Mouse (Mus musculus) CH12.LX (cell line): Measurements from ENCODE around the gene Epc2. TPM values are rescaled to one million over a fixed set of nuclear protein-coding genes. Genes with fewer than 3 reads are reported as not detected.

Source experiments
- DNase-seq: peaks from one replicate; pipeline ENCODE4 v3.0.0-alpha.2; 2013; ENCODE audit errors: extremely low read depth
- H3K27ac ChIP-seq: 2 replicates; pipeline ENCODE4 v1.5.1; 2012; ENCODE audit warnings: low read depth, mild to moderate bottlenecking, control low read depth, moderate library complexity; ENCODE audit not compliant: insufficient read depth
- H3K27me3 ChIP-seq: replicated peaks from 2 replicates; pipeline ENCODE3; 2012; ENCODE audit warnings: inconsistent platforms
- H3K36me3 ChIP-seq, 2 experiments: replicated peaks in 1 of 2; 2 replicates each; pipeline versions ENCODE3 to v1.6.1; 2012; ENCODE audit warnings: inconsistent platforms in 1 of 2, low read length in 1 of 2, mild to moderate bottlenecking in 1 of 2, mixed read lengths in 1 of 2, moderate library complexity in 1 of 2; ENCODE audit not compliant: control insufficient read depth in 1 of 2, insufficient read depth in 1 of 2
- H3K4me1 ChIP-seq, 2 experiments: 2 replicates each; pipeline ENCODE4 v1.6.1; 2012; ENCODE audit warnings: inconsistent platforms in 1 of 2, moderate library complexity in 1 of 2; ENCODE audit not compliant: insufficient read depth in 2 of 2, control insufficient read depth in 1 of 2
- H3K4me2 ChIP-seq: 2 replicates; pipeline ENCODE4 v1.6.1; 2012; ENCODE audit warnings: low read depth, mild to moderate bottlenecking, control low read depth; ENCODE audit not compliant: poor library complexity, insufficient read depth, severe bottlenecking
- H3K4me3 ChIP-seq, 3 experiments: fragments of 150-350 bp in 1 of 3; sonication (generic) in 1 of 3; replicated peaks in 1 of 3; 2 replicates each; pipeline versions ENCODE3 to v1.5.1; 2011 to 2012; ENCODE audit warnings: low read depth in 2 of 3, low read length in 2 of 3, mild to moderate bottlenecking in 2 of 3, moderate library complexity in 2 of 3, control low read depth in 1 of 3, improper control_type of control experiment in 1 of 3, inconsistent platforms in 1 of 3, mixed read lengths in 1 of 3; ENCODE audit not compliant: poor library complexity in 1 of 3
- H3K79me2 ChIP-seq: replicated peaks from 2 replicates; pipeline ENCODE4 v1.6.1; 2012; ENCODE audit warnings: mild to moderate bottlenecking, moderate library complexity; ENCODE audit not compliant: control insufficient read depth, poor library complexity, insufficient read depth, severe bottlenecking; ENCODE audit errors: extremely low read depth
- H3K9ac ChIP-seq: 2 replicates; pipeline ENCODE4 v1.6.1; 2012; ENCODE audit warnings: low read depth, mild to moderate bottlenecking, control low read depth, moderate library complexity; ENCODE audit not compliant: insufficient read depth
- H3K9me3 ChIP-seq: replicated peaks from 2 replicates; pipeline ENCODE3; 2012; ENCODE audit warnings: low read length, inconsistent platforms, mixed read lengths
- BHLHE40 ChIP-seq: IDR thresholded peaks from 2 replicates; pipeline ENCODE4 v1.6.1; 2011; ENCODE audit warnings: mild to moderate bottlenecking, low read depth, low read length, improper control_type of control experiment
- CHD1 ChIP-seq: IDR thresholded peaks from 2 replicates; pipeline ENCODE4 v1.6.1; 2012; ENCODE audit warnings: low read depth, low read length, improper control_type of control experiment, inconsistent platforms
- CHD2 ChIP-seq: IDR thresholded peaks from 2 replicates; pipeline ENCODE4 v1.6.1; 2011; ENCODE audit warnings: low read length, improper control_type of control experiment
- CTCF ChIP-seq, 2 experiments: IDR thresholded peaks in 1 of 2; conservative IDR thresholded peaks in 1 of 2; 2 replicates each; pipeline ENCODE4 v1.5.1; 2011 to 2012; ENCODE audit warnings: low read depth in 2 of 2, low read length in 2 of 2, improper control_type of control experiment in 1 of 2, inconsistent platforms in 1 of 2, mild to moderate bottlenecking in 1 of 2, moderate library complexity in 1 of 2
- ELF1 ChIP-seq: IDR thresholded peaks from 2 replicates; pipeline ENCODE4 v1.6.1; 2014; ENCODE audit warnings: low read depth, mild to moderate bottlenecking, inconsistent platforms, low read length, improper control_type of control experiment
- EP300 ChIP-seq: IDR thresholded peaks from 2 replicates; pipeline ENCODE4 v1.6.1; 2011; ENCODE audit warnings: low read length, improper control_type of control experiment
- ETS1 ChIP-seq: conservative IDR thresholded peaks from 2 replicates; pipeline ENCODE4 v1.6.1; 2012; ENCODE audit warnings: low read depth, mild to moderate bottlenecking, inconsistent platforms, low read length, improper control_type of control experiment, moderate library complexity
- GABPA ChIP-seq: IDR thresholded peaks from 2 replicates; pipeline ENCODE4 v1.6.1; 2012; ENCODE audit warnings: low read depth, low read length, improper control_type of control experiment, inconsistent platforms; ENCODE audit not compliant: insufficient replicate concordance
- HCFC1 ChIP-seq: IDR thresholded peaks from 2 replicates; pipeline ENCODE4 v1.6.1; 2012; ENCODE audit warnings: low read depth, mild to moderate bottlenecking, inconsistent platforms, low read length, improper control_type of control experiment
- JUND ChIP-seq: conservative IDR thresholded peaks from 2 replicates; pipeline ENCODE4 v1.6.1; 2011; ENCODE audit warnings: low read depth, low read length, improper control_type of control experiment
- MXI1 ChIP-seq: IDR thresholded peaks from 2 replicates; pipeline ENCODE4 v1.6.1; 2011; ENCODE audit warnings: mild to moderate bottlenecking, low read depth, low read length, improper control_type of control experiment
- MYC ChIP-seq: IDR thresholded peaks from 2 replicates; pipeline ENCODE4 v1.6.1; 2011; ENCODE audit warnings: low read depth, mild to moderate bottlenecking, improper control_type of control experiment, low read length
- NELFE ChIP-seq: IDR thresholded peaks from 2 replicates; pipeline ENCODE4 v1.6.1; 2011; ENCODE audit warnings: low read depth, low read length, improper control_type of control experiment
- NRF1 ChIP-seq: IDR thresholded peaks from 2 replicates; pipeline ENCODE4 v1.6.1; 2014; ENCODE audit warnings: low read depth, mild to moderate bottlenecking, inconsistent platforms, low read length, improper control_type of control experiment, moderate library complexity
- POLR2A ChIP-seq: IDR thresholded peaks from 2 replicates; pipeline ENCODE4 v1.6.1; 2011; ENCODE audit warnings: low read depth, mild to moderate bottlenecking, improper control_type of control experiment, low read length
- RAD21 ChIP-seq: IDR thresholded peaks from 2 replicates; pipeline ENCODE4 v1.6.1; 2011; ENCODE audit warnings: low read depth, mild to moderate bottlenecking, low read length, improper control_type of control experiment, moderate library complexity
- SIN3A ChIP-seq: IDR thresholded peaks from 2 replicates; pipeline ENCODE4 v1.6.1; 2012; ENCODE audit warnings: low read length, improper control_type of control experiment, inconsistent platforms
- SMC3 ChIP-seq: IDR thresholded peaks from 2 replicates; pipeline ENCODE4 v1.6.1; 2011; ENCODE audit warnings: low read depth, low read length, improper control_type of control experiment
- TCF12 ChIP-seq: IDR thresholded peaks from 2 replicates; pipeline ENCODE4 v1.6.1; 2014; ENCODE audit warnings: low read depth, mild to moderate bottlenecking, inconsistent platforms, low read length, improper control_type of control experiment
- USF1 ChIP-seq: IDR thresholded peaks from 2 replicates; pipeline ENCODE4 v1.6.1; 2014; ENCODE audit warnings: low read depth, mild to moderate bottlenecking, inconsistent platforms, low read length, improper control_type of control experiment
- ZKSCAN1 ChIP-seq: IDR thresholded peaks from 2 replicates; pipeline ENCODE4 v1.6.1; 2012; ENCODE audit warnings: low read depth, inconsistent platforms, low read length, improper control_type of control experiment, borderline replicate concordance
- ZMIZ1 ChIP-seq: IDR thresholded peaks from 2 replicates; pipeline ENCODE4 v1.6.1; 2012; ENCODE audit warnings: low read depth, mild to moderate bottlenecking, inconsistent platforms, low read length, improper control_type of control experiment
- dilution Hi-C: fragments of 300-500 bp; cut with MboI; formaldehyde crosslinking; loops from 2 replicates; pipeline ENCODE4 v1.14.3; 2020; ENCODE audit warnings: low sequenced_read_pairs; ENCODE audit not compliant: extremely low pct_unique_long_range_greater_than_20kb, extremely low pct_ligation_motif_present
- in situ Hi-C: fragments of 300-500 bp; cut with MboI; formaldehyde crosslinking; loops from 3 replicates; pipeline ENCODE4 v1.14.3; 2019; ENCODE audit warnings: low sequenced_read_pairs, low pct_ligation_motif_present, low pct_unique_long_range_greater_than_20kb, mixed read lengths
- polyA plus RNA-seq: library from polyadenylated mRNA; unstranded; fragments of >175 nt; gene quantifications from 2 replicates; pipeline ENCODE4 v1.2.1, GENCODE M21; 2012; ENCODE audit warnings: low read depth; ENCODE audit not compliant: insufficient read length
- total RNA-seq, 2 experiments: library from RNA; depleted of rRNA; stranded (reverse); fragments of 300-350 nt in 1 of 2; fragments of >200 nt in 1 of 2; gene quantifications; 2 replicates each; pipeline ENCODE4 v1.2.3; 2012 to 2014

Gene Epc2
- total and polyA plus RNA-seq, 3 experiments: 10.5 to 22.8 (median 19.2) TPM

GRCm38 (mm10) chr2:49457797-49458196 is 6.5 kb downstream of the Epc2 start:
- no peak for DNase-seq
- in situ Hi-C loops: no loop called here
- dilution Hi-C loops: no loop called here
- Histone ChIP-seq H3K27me3 (no peaks in the 10 kb centered on the region), H3K9ac (no peak overlapping the region), H3K27ac (no peak overlapping the region), H3K9me3 (peaks cover 10% of the 10 kb centered on the region), H3K36me3 (peaks cover 0 to 9% of the 10 kb centered on the region in 2 experiments), H3K4me2 (no peak overlapping the region), H3K79me2 (peaks cover 67% of the 10 kb centered on the region), H3K4me3 (no peak overlapping the region), H3K4me1 (peaks cover 0 to 13% of the 10 kb centered on the region in 2 experiments; a peak in 2 of 4 replicates)
- TF ChIP-seq CTCF (conservative IDR thresholded peaks at IDR 0.05 in 1 of 2, IDR thresholded peaks at IDR 0.05 in 1 of 2; ENCODE audit: low read depth in 2 of 2, low read length in 2 of 2): no peak
- no peak for TF ChIP-seq TCF12
- no peak for TF ChIP-seq CHD2
- TF ChIP-seq MYC: no peak
- no peak for TF ChIP-seq SIN3A
- TF ChIP-seq SMC3: no peak
- TF ChIP-seq HCFC1: no peak
- no peak for TF ChIP-seq NELFE
- no peak for TF ChIP-seq ZMIZ1
- TF ChIP-seq BHLHE40: no peak
- no peak for TF ChIP-seq EP300
- TF ChIP-seq NRF1: no peak
- no peak for TF ChIP-seq ELF1
- no peak for TF ChIP-seq GABPA
- no peak for TF ChIP-seq USF1
- TF ChIP-seq JUND: no peak
- TF ChIP-seq MXI1: no peak

- Histone ChIP-seq H3K4me1 (peaks cover 0 to 6% of the 10 kb centered on the region in 2 experiments; a peak in 2 of 4 replicates), H3K27ac (no peak overlapping the region), H3K4me2 (no peak overlapping the region), H3K36me3 (peaks cover 0 to 3% of the 10 kb centered on the region in 2 experiments), H3K79me2 (peaks cover 49% of the 10 kb centered on the region), H3K4me3 (no peak overlapping the region), H3K9me3 (peaks cover 8% of the 10 kb centered on the region), H3K9ac (no peak overlapping the region), H3K27me3 (no peaks in the 10 kb centered on the region)
- dilution Hi-C loops (no loop called here), in situ Hi-C loops (no loop called here)
- TF ChIP-seq ZMIZ1: no peak
- TF ChIP-seq MXI1: no peak
- no peak for TF ChIP-seq ETS1
- no peak for TF ChIP-seq HCFC1
- TF ChIP-seq GABPA: no peak
- no peak for TF ChIP-seq CHD2
- no peak for TF ChIP-seq ZKSCAN1
- no peak for TF ChIP-seq CHD1
- no peak for TF ChIP-seq RAD21
- no peak for TF ChIP-seq POLR2A
- no peak for TF ChIP-seq JUND
- no peak for DNase-seq
Measured at GRCm38 (mm10) chr2:49465672-49466222, 14.5 kb downstream of the Epc2 start.
